Mouse (Mus musculus) embryonic facial prominence, embryonic 14.5 days (tissue): Measurements from ENCODE around the gene Cd86. TPM values are rescaled to one million over a fixed set of nuclear protein-coding genes. Genes with fewer than 3 reads are reported as not detected.
A peak's percentile ranks its signal among the peaks of the same experiment; 100 is the strongest.

Source experiments
- ATAC-seq: fragments of 200-750 bp; cut with Nextera tagmentation; 2 replicates; pipeline ENCODE4 v1.8.0; 2017; ENCODE audit warnings: low read depth, moderate number of reproducible peaks, moderate TSS enrichment
- DNase-seq: peaks from one replicate; pipeline ENCODE4 v3.0.0-alpha.2; 2015; ENCODE audit warnings: low spot score
- H3K27ac ChIP-seq: fragments of 300-500 bp; sonication (generic); replicated peaks from 2 replicates; pipeline ENCODE4 v1.5.1; 2014; ENCODE audit warnings: low read depth, mild to moderate bottlenecking, low read length, moderate library complexity
- H3K27me3 ChIP-seq: fragments of 300-500 bp; sonication (generic); replicated peaks from 2 replicates; pipeline ENCODE4 v1.6.1; 2014; ENCODE audit warnings: low read length; ENCODE audit not compliant: control insufficient read depth, insufficient read depth
- H3K36me3 ChIP-seq: fragments of 300-500 bp; sonication (generic); 2 replicates; pipeline ENCODE4 v1.6.1; 2014; ENCODE audit warnings: low read length, mixed read lengths; ENCODE audit not compliant: control insufficient read depth, insufficient read depth
- H3K4me1 ChIP-seq: fragments of 300-500 bp; sonication (generic); 2 replicates; pipeline ENCODE4 v1.6.1; 2014; ENCODE audit warnings: antibody characterized with exemption, low read length; ENCODE audit not compliant: control insufficient read depth, insufficient read depth
- H3K4me2 ChIP-seq: fragments of 300-500 bp; sonication (generic); 2 replicates; pipeline ENCODE4 v1.6.1; 2014; ENCODE audit warnings: low read depth, mild to moderate bottlenecking, low read length, moderate library complexity, mixed read lengths
- H3K4me3 ChIP-seq: fragments of 300-500 bp; sonication (generic); 2 replicates; pipeline ENCODE4 v1.5.1; 2014; ENCODE audit warnings: low read depth, mild to moderate bottlenecking, low read length
- H3K9ac ChIP-seq: fragments of 300-500 bp; sonication (generic); 2 replicates; pipeline ENCODE4 v1.6.1; 2014; ENCODE audit warnings: low read depth, mild to moderate bottlenecking, low read length, moderate library complexity, mixed read lengths
- H3K9me3 ChIP-seq: fragments of 300-500 bp; sonication (generic); 2 replicates; pipeline ENCODE4 v1.6.1; 2016; ENCODE audit warnings: low read length; ENCODE audit not compliant: control insufficient read depth
- WGBS: fragments of 180-500 bp; shearing (Covaris S2); extraction: QIAGEN DNeasy Blood & Tissue Kit; methylation state at CpG from one replicate; pipeline ENCODE4 v1.1.7; 2014; 5-methylcytosine and 5-hydroxymethylcytosine counted together
- polyA plus RNA-seq: library from polyadenylated mRNA; unstranded; fragments of >200 nt; fragmentation: Nextera tagmentation; extraction: Ambion mirVana; gene quantifications from 2 replicates; pipeline ENCODE4 v1.2.1, GENCODE M21; 2014

The Cd86 gene
- polyA plus RNA-seq, 1 experiment from 2014 or later, result 2.8 TPM

GRCm38 (mm10) chr16:36602632-36603031 is 63.2 kb downstream of the Cd86 start:
- H3K27me3 ChIP-seq, result no peaks in the 10 kb centered on the region
- ATAC-seq (no peak), DNase-seq (no peak)
- H3K9me3 ChIP-seq, result no peaks in the 10 kb centered on the region
- no peaks in the 10 kb centered on the region for H3K36me3 ChIP-seq
- no peaks in the 10 kb centered on the region for H3K4me1 ChIP-seq
- H3K4me3 ChIP-seq, result no peak overlapping the region
- H3K27ac ChIP-seq, result no peak overlapping the region
- no peak overlapping the region for H3K9ac ChIP-seq
- H3K4me2 ChIP-seq, result no peak overlapping the region
- WGBS, result 84% methylated on average over 3 of the region's 3 CpGs

- no peaks in the 10 kb centered on the region for H3K27me3 ChIP-seq
- H3K4me3 ChIP-seq, result no peak overlapping the region
- H3K27ac ChIP-seq, result no peak overlapping the region
- H3K4me2 ChIP-seq, result no peak overlapping the region
- DNase-seq (no peak), ATAC-seq (no peak)
- H3K4me1 ChIP-seq, result no peaks in the 10 kb centered on the region
- H3K9ac ChIP-seq, result no peak overlapping the region
- H3K9me3 ChIP-seq, result no peaks in the 10 kb centered on the region
- no peaks in the 10 kb centered on the region for H3K36me3 ChIP-seq
- 79% methylated on average over 4 of the region's 4 CpGs for WGBS
Measured at GRCm38 (mm10) chr16:36598265-36598664, 67.6 kb downstream of the Cd86 start.

GRCm38 (mm10) chr16:36596671-36597410 is 69.0 kb downstream of the Cd86 start:
- Histone ChIP-seq H3K36me3 (no peaks in the 10 kb centered on the region), H3K4me1 (no peaks in the 10 kb centered on the region), H3K9ac (no peak overlapping the region), H3K4me3 (no peak overlapping the region), H3K27ac (no peak overlapping the region), H3K4me2 (no peak overlapping the region), H3K9me3 (no peaks in the 10 kb centered on the region), H3K27me3 (no peaks in the 10 kb centered on the region)
- ATAC-seq (no peak), DNase-seq (no peak)
- WGBS, result 82% methylated on average over 10 of the region's 10 CpGs

- no peaks in the 10 kb centered on the region for H3K4me1 ChIP-seq
Measured at GRCm38 (mm10) chr16:36589898-36590297, 76.0 kb downstream of the Cd86 start.

GRCm38 (mm10) chr16:36587971-36588370 is 77.9 kb downstream of the Cd86 start:
- H3K4me1 ChIP-seq, result no peaks in the 10 kb centered on the region
- 66% methylated on average over 4 of the region's 4 CpGs for WGBS
- H3K27me3 ChIP-seq, result no peaks in the 10 kb centered on the region
- no peaks in the 10 kb centered on the region for H3K36me3 ChIP-seq
- no peak overlapping the region for H3K4me3 ChIP-seq
- H3K4me2 ChIP-seq, result no peak overlapping the region
- DNase-seq (no peak), ATAC-seq (no peak)
- H3K9ac ChIP-seq, result no peak overlapping the region
- H3K27ac ChIP-seq, result no peak overlapping the region
- no peaks in the 10 kb centered on the region for H3K9me3 ChIP-seq

More at GRCm38 (mm10) chr16:36589898-36590297, 76.0 kb downstream of the Cd86 start:
- Histone ChIP-seq H3K36me3 (no peaks in the 10 kb centered on the region), H3K4me2 (no peak overlapping the region), H3K27ac (no peak overlapping the region), H3K27me3 (no peaks in the 10 kb centered on the region), H3K9me3 (no peaks in the 10 kb centered on the region), H3K4me3 (no peak overlapping the region), H3K9ac (no peak overlapping the region)
- 84% methylated on average over 1 of the region's 1 CpGs for WGBS
- no peak for DNase-seq
- no peak for ATAC-seq

- no peak for DNase-seq
- ATAC-seq, result no peak
- no peak overlapping the region for H3K4me2 ChIP-seq
- H3K27ac ChIP-seq, result no peak overlapping the region
- H3K4me3 ChIP-seq, result no peak overlapping the region
- H3K9ac ChIP-seq, result no peak overlapping the region
- no peaks in the 10 kb centered on the region for H3K36me3 ChIP-seq
- 36% methylated on average over 3 of the region's 3 CpGs for whole genome bisulfite sequencing
- H3K9me3 ChIP-seq, result no peaks in the 10 kb centered on the region
- H3K27me3 ChIP-seq, result no peaks in the 10 kb centered on the region
- H3K4me1 ChIP-seq, result no peaks in the 10 kb centered on the region
Measured at GRCm38 (mm10) chr16:36582073-36582472, 83.8 kb downstream of the Cd86 start.

GRCm38 (mm10) chr16:36571942-36572341 is 93.9 kb downstream of the Cd86 start:
- WGBS, result 67% methylated on average over 8 of the region's 8 CpGs
- no peaks in the 10 kb centered on the region for H3K36me3 ChIP-seq
- H3K4me1 ChIP-seq, result no peaks in the 10 kb centered on the region
- no peak overlapping the region for H3K9ac ChIP-seq
- no peaks in the 10 kb centered on the region for H3K27me3 ChIP-seq
- no peaks in the 10 kb centered on the region for H3K9me3 ChIP-seq
- DNase-seq, result no peak
- no peak for ATAC-seq
- no peak overlapping the region for H3K4me2 ChIP-seq
- no peak overlapping the region for H3K4me3 ChIP-seq
- no peak overlapping the region for H3K27ac ChIP-seq

- Histone ChIP-seq H3K27ac (no peak within 1 kb of the TSS), H3K9ac (peak within 1 kb of the TSS; percentile 30; the same call in 1 of the 2 replicates), H3K4me2 (peak within 1 kb of the TSS; percentile 65), H3K36me3 (no peaks in the 10 kb centered on the region), H3K27me3 (peaks cover 19% of the 10 kb centered on the region), H3K4me1 (peaks cover 8% of the 10 kb centered on the region; the same call in 1 of the 2 replicates), H3K4me3 (peak within 1 kb of the TSS; percentile 33), H3K9me3 (no peaks in the 10 kb centered on the region)
- DNase-seq (peak; percentile 8), ATAC-seq (peak; percentile 74; the same call in 1 of the 2 replicates)
- WGBS, result 2% methylated on average over 36 of the region's 36 CpGs
Measured at GRCm38 (mm10) chr16:36561386-36562338, 104.2 kb downstream of the Cd86 start, which contains the start of gene Casr. TSS of gene Casr (minus strand) at chr16:36562141.
